Mouse (Mus musculus): ENCODE measurements around the gene Xkr7. TPM values are rescaled to one million over a fixed set of nuclear protein-coding genes. Genes with fewer than 3 reads are reported as not detected.

The Xkr7 gene
- total RNA-seq, 2 experiments from 2014 or later, result 0.41 to 0.42 TPM

DNA sequence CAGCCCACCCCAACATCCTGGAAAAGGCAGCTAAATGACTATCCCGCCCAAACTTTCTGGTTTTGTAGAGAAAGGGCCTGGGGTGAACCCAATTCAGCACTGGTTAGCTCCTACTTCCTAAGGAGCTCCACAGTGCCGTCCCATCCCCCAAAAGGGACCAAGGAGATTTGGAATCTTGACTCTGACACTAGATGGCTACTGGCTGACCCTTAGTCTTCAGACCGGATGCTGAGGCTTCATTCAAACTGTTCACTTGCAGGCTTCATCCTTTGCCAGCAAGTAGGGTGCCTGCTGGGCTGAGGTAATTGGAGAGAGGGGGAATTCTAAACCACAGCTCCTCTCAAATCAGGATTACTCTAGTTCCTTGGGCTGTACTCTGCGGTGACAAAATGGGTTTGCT lies 1.3 kb downstream of the Xkr7 start:
- no peak for DNase-seq

DNA sequence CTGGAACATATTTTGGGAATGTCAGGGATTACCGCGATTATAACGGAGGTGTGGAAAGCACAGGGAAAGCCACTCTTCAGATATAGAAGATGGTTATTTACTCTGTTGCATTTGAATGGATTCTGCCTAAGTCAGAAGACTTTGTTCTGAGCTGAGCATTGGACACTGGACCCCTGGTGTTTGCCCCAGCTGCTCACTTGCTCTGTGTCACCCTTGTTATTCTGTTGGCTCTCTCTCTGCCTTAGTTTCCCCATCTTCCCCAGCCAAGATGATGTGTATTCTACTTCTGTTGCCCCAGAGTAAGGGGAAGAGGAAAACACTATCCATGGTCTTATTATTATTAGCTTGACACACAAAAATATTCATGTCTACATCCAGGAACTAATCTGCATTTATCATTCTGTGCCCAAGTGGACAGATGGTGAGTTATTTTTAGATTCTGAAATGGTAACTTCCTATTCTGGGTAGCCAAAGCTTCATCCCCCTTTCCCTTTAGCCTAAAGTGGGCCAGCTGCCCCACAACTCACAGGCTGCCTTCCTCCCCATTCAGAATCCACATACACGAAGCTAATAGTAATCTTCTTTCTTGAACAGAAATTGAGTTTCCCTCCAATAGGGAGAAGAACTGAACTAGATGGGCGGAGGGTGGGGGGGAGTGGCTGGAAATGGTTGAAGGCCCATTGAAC lies 2.0 kb downstream of the Xkr7 start:
- DNase-seq, result no peak

DNA sequence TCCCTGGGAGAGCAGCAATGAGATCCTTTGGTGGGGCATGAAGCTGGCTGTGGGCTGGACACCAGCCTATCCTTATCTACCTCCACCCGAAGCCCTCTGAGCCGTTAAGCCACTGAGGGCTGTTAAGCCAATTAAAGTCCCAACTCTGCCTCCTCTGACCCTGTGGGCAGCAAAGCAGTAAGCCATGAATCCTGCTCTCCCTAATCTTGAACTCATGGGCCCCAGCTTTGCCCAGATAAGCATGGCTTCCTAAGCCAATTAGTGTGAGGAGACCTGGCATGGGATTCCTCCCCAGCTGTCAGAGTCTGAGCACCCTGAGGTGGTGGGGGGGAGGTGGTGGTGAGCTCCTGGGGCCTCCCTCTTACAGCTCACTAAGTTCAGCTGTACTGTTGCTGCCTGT lies 5.0 kb downstream of the Xkr7 start:
- no peak for DNase-seq

DNA sequence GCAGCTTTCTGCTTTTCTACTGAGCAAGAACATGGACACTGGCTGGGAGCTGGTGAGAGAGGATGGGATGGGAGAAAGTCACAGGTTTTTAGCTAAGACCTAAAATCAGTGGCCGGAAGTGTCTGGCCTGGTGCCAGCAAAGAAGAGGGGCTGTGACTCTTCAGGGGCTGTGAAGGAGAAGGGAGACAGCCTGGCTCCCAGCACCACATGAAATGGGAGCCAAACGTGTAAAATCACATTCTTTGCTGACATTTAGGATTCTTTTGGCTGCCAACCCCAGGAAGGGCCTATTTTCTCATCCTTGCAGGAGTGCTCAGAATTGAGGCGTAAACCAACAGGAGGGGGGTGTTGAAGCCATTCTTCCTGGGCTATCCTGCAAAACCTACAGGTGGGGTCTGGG lies 12.2 kb downstream of the Xkr7 start:
- no peak for DNase-seq

DNA sequence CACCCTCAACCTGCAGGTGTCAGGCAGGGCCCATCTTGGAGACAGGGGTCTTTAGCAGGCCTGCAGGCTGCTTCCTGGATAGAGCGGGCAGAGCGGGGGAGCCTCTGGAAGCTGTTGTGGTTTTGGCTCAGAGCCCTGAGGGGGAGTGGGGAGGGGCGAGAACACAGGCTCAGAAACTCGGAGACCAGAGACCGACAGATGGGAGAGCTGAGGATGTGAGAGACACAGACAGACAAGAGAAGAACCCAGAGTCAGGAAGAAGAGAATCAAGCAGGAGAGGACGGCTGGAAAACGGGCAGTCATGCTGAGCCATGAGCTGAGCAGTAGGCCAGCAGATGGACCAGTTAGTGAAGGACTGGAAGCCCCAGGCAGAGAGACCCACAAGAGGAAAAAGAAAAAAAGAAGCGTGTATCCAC lies 14.2 kb downstream of the Xkr7 start:
- no peak for DNase-seq

DNA sequence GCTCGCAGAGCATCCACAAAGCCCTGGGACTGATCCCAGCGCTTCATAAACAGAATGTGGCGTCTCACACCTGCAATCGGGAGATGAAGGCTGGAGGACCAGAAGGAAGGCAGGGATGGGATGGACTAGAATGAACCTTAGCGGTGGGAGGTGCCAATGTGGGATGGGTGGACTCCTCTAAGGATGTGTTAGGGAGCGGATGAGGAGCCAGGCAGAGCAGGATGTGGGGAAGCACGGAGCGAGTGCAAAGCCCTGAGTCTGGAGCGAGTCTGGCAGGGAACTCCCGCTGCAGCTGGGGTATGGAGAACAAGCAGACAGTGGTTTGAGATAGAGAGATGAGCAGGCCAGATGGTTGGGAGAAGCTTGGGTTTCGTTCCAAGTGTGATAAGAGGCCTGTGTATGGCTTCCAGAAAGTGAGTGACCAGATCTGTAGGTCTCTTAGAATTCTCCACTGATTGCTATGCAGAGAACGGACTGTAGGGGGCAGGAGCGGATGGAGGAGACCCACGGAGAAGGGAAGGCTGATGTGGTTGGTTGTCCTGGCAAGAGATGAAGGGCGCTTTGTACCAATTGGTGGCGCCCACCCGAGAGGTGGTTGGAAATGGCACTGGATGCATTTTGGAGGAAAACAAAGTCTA lies 16.3 kb downstream of the Xkr7 start:
- DNase-seq, result peak; percentile 41

DNA sequence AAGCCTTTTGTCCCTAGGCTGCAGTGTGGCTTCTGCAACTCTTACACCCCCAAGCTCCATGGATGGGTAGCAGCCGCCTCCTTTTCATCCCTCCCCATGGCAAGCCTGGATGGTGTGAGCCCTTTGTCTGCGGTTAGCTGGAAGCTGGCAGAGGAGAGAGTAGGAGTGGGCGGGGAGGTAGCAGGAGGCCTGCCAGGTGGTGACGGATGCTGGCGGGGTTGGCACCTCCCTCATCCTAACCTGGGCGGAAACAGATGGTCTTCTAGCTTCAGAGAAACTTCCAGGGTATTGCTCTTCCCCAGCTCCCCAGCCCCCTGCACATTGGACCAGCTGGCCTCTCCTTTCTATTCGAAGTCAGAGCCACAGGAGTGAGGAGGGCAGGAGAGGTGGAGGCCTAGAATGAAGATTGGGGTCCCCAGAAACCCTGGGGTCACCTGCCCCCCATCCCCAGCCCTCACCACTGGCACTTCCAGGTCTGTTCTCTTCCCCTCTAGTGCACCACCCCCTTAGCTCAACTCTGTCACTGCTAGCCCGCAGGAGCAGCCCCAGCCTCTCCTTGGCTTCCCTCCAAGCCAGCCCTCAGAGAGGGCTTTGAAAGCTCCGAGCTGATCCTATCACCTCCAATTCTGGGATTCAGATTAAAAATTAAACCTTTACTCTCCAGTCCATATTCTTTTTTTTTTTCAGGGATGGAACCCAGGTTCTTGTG lies 17.8 kb downstream of the Xkr7 start:
- no peak for DNase-seq

DNA sequence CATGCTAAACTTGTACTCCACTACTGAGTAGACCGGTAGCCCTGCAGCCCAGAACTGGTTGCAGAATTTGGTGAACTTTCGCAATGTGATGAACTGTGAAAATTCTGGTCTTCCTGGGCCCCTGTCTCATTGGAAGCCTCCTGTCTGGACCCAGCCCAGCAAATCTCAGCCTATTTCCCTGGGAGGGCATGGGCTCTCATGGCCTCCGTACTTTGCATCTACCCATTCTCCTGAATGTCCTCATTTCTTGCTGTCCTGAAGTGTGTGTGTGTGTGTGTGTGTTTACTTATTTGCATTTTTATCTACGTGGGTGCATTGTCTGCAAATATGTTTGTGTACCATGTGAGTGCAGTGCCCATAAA lies 18.3 kb downstream of the Xkr7 start:
- DNase-seq, result no peak

DNA sequence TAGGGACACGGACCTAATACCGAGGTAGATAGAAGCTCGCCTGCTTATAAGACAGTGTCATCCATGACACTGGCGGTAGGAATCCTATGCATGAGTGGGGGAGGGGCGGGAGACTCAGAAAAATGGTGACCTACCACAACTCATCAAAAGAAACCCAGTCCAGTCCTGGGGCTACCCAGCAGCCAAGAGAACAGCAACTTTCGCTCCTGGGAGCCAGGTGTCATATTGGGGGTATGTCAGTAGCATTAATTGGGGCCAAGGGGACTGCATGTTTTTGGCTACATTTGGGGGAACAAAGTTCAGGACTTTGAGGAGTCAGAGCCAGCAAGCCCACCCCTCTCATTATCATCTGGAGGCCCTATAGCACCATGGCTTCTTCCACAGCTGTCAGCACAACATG lies 19.4 kb downstream of the Xkr7 start:
- no peak for DNase-seq

DNA sequence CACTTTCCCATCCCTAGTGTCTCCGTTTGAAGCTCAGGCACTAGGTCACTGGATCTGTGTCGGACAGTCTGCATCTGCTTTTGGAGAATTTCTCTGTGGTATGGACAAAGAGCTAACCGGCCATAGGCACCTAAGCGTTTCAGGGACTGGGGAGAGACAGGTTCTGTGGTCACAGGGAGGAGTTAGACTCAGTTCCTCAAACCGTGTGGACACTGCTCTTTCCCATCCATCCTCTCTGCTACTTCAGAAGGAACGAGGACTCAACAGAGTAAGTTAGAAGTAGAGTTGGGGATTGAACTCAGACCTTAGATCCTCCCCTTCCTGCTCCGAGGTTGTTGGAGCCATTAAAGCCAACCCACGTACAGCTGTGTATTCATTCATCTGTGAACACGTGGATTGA lies 19.9 kb downstream of the Xkr7 start:
- DNase-seq, result no peak

DNA sequence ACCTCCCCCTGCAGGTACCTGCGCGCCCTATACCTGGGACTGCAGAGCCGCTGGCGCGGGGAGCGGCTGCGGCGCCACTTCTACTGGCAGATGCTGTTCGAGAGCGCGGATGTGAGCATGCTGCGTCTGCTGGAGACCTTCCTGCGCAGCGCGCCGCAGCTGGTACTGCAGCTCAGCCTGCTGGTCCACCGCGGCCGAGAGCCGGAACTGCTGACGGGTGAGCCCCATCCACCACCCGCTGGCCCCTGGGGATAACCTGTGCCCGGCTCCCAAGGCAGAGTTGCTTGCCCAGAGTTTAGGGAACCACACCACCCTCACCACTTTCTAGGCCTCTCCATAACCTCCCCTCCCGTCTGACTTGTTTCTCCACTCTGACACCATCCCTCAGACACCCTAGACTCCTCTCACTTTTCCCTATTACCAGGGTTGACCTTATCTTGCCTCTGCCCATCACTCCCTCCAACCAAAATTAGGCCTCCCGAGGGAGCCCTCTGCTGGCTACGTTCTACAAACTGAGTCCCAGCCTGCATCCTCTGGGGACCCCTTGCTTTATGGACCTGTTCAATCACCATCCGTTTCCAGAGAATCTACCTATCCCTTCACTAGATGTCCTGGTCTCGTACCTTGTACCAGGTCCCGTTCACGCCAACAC lies 21.2 kb downstream of the Xkr7 start:
- DNase-seq, result no peak

DNA sequence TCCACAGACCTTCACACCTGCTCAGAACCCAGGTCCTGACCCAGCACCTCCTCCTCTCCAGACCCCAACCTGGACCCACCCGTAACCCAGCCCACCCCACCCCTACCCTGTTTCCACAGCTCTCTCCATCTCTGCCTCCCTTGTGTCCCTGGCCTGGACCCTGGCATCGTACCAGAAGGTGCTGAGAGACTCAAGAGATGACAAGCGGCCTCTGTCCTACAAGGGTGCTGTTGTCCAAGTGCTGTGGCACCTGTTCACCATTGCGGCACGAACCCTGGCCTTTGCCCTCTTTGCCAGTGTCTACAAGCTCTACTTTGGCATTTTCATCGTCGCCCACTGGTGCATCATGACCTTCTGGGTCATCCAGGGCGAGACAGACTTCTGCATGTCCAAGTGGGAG lies 22.2 kb downstream of the Xkr7 start:
- no peak for DNase-seq

DNA sequence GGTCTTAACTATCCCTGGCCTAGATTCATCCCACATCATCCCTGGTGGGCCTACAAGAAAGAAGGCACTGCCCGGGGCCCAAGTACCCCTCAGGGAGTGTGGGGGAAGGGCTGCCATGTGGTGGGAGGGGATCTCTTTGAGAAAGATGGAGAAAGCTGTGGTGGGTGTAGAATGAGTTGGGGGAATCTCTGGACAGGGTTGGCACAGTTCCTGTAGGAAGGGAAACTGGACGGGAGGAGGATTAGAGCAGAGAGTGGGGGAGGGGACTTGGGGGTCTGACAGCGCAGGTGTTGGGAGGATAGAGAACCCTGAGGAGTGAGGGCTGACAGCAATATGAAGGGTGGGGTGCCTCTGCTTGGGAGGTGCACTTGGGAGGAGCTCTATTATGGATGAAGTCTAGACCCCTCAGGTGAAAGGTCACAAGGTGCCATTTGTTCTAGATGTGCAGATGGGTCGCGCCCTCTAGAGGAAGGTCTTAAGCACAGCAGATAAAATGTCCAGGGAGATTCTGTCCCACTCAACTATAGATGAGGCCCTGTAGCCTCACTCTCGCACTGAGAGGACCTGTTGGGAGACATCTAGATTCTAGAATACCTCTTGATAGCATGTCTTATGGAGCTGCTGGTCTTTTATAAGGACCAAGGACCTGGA lies 23.7 kb downstream of the Xkr7 start:
- no peak for DNase-seq

DNA sequence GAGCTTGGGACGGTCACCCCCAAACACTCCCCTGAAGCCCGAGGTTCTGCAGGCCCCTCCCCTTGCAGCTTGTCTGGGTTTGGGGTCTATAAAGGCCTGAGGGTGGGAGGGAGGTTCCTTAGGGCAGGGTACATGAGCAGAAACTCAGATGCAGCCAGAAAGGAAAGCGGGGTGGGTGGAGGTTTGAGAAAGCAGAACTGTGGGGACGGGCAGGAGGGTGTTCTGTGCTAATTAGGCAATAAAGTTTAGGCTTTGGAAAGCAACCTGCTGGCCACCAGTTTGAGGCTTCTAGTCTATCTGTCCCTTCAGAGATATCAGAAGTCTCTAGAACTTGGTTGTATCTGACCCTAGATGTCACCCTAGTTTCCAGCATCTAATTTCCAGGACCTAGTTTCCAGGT lies 26.7 kb downstream of the Xkr7 start:
- DNase-seq, result no peak

DNA sequence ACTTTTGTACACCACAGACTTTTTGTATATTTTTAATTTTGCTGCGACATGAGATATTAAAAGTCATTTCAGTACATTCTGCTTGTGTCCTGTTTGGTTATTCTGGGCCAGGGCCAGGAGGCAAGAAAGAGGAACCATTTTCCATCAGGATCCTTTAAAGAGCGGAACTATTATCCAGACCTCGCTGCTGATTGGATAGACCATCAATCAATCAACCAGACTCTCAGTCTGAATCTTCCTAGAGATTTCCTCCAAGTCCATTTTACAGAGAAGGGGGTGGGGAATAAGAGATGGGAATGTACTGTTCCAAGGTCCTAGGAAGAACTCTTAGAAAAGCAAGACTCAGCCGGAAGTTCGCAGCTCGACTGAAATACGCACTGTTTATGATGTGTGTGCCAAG lies 28.6 kb downstream of the Xkr7 start:
- DNase-seq, result no peak

DNA sequence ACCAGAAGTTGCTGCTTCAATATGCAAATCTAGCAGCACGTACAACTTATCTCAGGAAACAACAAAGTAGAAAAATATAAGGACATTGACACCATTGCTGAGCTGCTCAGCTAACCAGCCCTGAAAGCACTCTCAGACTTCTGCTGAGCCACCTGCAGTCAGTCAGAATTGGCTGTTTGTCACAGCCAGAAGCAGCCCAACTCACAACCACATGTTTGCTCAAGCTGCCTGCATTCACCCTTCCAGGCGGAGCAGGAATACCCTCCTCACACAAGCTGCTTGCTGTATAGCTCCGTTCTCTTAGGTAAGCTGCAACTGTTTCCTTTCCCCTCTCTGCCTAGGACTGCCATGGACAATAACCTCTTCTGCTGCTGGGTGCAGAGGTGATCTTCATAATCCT lies 31.7 kb downstream of the Xkr7 start:
- no peak for DNase-seq

DNA sequence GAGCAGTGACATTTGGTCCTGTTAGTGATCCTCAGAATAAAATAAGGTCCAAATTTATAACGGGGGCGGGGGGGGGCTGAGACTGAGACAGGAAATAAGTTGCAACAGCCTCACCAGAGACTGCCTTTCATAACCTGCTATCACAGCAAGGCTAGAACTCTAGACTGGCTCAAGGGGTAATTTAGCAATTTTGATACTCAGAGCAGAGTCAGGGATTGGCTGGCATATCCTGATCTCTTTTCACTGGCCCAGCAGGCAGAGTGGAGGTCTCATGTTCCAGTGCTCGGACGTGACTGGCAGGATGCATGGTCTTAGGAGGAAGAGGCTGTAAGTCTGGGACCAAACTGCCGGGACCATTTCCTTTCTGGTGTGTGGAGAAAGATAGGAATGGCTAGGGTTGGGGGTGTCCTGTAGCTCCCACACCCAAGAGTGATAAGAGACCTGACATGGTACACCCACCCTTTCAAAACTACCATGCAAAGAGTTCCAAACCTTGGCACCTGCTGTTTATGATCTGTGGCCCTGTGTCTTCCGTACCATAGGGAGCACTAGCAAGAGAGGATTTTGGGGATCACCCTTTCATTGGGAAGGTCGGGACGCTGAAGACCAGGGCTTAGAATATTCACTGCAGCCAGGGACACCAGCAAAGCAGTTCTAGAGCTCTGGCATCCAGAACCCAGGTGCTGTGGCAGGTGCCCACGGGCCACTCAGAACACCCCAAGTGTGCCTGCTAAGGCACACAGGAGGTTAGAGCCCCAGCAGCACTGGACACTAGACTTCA lies 32.7 kb downstream of the Xkr7 start:
- DNase-seq, result no peak

DNA sequence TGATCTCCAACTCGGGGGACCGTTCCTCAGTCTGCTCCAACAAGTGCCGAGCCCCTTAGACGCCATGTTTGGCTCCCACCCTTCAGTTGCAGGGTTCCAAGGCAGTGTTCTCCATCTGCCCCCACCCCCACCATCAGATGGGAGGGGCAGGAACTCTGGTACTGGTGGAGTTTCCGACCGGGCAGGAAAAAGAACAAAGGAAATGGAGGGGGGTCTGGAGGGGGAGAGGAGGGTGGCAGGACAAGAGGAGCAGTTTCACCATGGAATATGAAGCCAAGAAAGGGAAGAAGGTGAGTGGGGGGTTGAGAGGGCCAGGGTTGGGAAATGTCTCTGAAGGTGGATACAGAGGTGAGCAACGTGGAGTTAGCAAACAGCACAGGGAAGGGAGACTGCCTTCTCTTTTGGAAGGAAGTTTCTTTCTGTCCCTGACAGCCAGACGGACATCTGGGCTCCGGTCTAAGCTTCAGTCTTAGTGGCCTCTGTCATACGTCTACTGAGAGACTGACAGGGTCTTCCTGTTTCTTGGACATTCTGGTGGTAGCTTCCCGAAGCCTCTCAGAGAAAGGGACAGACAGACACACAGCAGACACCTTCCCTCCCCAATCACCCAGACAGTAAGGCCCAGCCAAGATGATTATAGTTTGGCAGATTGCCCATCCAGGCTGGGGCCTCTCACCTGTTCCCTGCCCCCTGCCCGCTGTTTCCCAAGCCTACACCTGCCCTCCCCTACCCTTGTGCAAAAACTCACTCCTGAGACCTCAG lies 34.3 kb downstream of the Xkr7 start, which contains the start of gene Ccm2l:
Gene Ccm2l (plus strand): TSS at position 209 of the 762 bp plus-strand sequence.
- no peak for DNase-seq

DNA sequence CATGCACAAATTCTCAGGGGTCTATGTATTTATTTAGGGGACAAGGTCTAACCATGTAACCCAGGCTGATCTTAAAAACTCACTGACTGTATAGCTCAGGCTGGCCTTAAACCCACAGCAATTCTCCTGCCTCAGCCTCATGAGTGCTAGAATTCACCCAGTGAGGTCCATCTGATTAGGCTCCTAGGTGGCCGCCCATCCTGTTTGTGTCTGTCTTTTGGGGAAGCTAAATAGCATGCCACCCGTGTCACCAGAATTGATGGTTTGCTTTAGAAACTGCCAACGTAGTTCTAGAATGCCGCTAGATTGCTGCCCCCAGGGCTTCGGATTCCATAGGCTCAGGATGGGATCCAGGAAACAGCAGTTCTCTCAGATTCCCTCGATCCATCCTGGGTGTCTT lies 35.3 kb downstream of the Xkr7 start:
- DNase-seq, result no peak

DNA sequence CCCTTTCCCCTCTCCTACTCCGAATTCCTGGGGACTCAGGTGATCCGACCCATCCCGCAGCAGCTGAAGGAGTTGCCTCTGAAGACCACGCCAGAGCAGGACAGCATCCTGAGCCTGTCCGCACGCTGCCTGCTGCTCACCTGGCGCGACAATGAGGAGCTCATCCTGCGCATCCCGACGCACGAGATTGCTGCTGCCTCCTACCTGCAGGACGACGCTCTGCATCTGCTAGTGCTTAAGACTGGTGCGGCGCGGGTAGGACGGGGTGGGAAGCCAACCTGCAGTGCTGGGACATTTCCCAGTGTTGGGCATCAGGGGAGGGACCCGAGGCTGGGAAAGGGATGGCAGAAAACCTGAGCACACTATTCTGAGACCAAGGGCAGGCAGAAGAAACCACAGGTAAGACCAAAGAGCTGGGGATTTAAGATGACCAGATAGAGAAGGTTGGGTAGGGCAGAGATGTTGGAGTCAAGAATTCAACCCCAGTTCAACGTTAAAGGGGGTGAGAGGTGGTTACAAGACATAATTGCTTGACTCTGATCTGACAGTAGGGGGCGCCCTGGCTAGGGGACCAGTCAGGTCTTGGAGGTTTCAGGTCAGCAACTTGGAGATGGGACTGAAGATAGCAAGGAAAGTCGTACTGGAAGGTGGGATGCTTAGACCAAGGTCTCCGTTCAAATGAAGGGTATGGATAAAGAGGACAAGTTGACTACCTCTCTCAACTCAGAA lies 39.3 kb downstream of the Xkr7 start:
- DNase-seq, result peak; percentile 34

Data from gastrocnemius, postnatal 10 days (tissue).